Mouse (Mus musculus) embryonic stem cell, embryonic (primary cell): ENCODE results near the gene Ulk3.

Experiments used
- CTCF ChIA-PET, 4 experiments: fragments of 300-600 bp in 2 of 4; fragments of 350-600 bp in 2 of 4; sonication (Branson Sonifier 250); formaldehyde crosslinking; loops; one replicate each; lab custom pipeline; 2022; ENCODE audit warnings: inconsistent platforms in 2 of 4; lab: Charles Lee
- POLR2A ChIA-PET, 4 experiments: fragments of 300-600 bp in 2 of 4; fragments of 350-600 bp in 2 of 4; sonication (Branson Sonifier 250); formaldehyde crosslinking; loops; one replicate each; lab custom pipeline; 2022; ENCODE audit warnings: antibody characterized with exemption in 4 of 4, inconsistent platforms in 1 of 4; lab: Charles Lee

Gene Ulk3

DNA sequence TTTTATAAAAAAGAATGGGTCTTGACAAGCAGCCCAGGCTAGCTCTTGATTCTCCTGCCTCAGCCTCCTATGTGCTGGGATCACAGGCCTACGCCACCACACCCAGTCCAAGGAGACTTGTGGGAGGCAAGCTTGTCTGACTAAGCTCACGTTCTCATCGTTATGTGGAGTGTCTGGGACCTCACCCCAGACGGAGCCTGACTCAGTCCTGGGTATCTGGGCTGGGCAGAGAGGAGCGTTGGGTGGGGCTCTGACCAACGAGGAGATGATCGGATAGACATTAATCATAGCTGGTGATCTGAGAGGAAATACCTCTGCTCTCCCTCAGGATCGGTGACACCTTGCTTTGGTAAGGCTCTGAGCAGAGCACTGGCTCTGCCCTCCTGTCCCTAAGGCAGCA lies 29.6 kb downstream of the Ulk3 start:
- ChIA-PET POLR2A (interaction anchor here in 2 of 4 experiments (0.6 to 1.5 kb wide), 5 partner anchors 13 to 77 kb away, joined by 3 read pairs; partner anchors contain the start of gene Cplx3 (in 1 of the 2)), CTCF (interaction anchor here (0.6 to 2.4 kb wide), 7 partner anchors 10 to 984 kb away, joined by 3 to 15 read pairs (median 6); no protein-coding TSS in a partner anchor)

DNA sequence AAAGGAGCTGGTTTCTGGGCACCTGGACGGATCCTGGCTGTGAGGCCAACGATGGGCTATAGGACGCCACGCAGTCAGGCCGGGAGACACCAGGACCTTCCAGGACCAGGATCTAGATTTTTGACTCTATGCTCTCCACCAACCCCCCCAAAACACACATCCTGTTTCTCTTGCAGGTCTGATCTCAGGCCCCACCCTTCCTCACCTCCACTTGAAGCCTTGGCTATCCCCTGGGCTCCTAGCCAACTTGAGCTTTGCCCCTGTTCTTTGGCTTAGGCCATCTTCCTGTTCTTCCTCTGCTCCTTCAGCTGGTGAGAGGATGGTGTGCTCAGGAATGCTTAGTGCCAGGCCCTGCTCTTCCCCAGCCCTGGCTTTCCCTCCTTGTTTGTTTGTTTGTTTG lies 31.4 kb downstream of the Ulk3 start, which contains the start of gene Lman1l:
Lman1l (minus strand) TSS at position 101 of the 400 bp plus-strand sequence.
- ChIA-PET CTCF (interaction anchor here (0.5 to 2.1 kb wide), 6 partner anchors 8 to 1409 kb away, joined by 3 to 12 read pairs (median 8); no protein-coding TSS in a partner anchor), POLR2A (interaction anchor here in 3 of 4 experiments (0.6 to 1.7 kb wide), 4 partner anchors 9 to 161 kb away, joined by 3 to 7 read pairs (median 5); partner anchors contain the start of gene Rpp25 (in 1 of the 3))

DNA sequence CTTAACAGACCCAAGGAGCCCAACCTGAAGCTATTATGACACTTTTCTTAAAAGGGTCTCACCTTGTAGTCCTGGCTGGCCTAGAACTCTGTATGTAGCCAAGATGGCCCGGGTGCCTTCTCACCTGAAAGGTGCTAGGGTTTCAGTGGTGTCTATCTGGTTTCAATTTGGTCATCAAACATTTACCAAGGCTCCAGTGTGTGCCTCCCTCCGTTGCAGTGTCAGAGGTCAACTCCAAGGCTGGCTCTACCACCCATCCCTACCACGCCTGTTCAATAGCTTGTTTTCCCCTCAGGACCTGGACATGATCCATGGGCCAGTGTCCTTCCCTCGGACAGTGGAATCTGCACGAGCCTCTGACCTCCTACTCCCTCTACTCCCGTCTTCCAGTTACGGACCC lies 35.0 kb downstream of the Ulk3 start:
- POLR2A ChIA-PET, result interaction anchor here in 1 of 4 experiments (1.0 to 1.3 kb wide), 2 partner anchors 29 to 31 kb away, joined by 3 read pairs; partner anchors contain the start of gene Csk
- CTCF ChIA-PET, result interaction anchor here in 2 of 4 experiments (1.3 to 1.5 kb wide), 2 partner anchors 9 to 139 kb away, joined by 3 to 4 read pairs; no protein-coding TSS in a partner anchor

DNA sequence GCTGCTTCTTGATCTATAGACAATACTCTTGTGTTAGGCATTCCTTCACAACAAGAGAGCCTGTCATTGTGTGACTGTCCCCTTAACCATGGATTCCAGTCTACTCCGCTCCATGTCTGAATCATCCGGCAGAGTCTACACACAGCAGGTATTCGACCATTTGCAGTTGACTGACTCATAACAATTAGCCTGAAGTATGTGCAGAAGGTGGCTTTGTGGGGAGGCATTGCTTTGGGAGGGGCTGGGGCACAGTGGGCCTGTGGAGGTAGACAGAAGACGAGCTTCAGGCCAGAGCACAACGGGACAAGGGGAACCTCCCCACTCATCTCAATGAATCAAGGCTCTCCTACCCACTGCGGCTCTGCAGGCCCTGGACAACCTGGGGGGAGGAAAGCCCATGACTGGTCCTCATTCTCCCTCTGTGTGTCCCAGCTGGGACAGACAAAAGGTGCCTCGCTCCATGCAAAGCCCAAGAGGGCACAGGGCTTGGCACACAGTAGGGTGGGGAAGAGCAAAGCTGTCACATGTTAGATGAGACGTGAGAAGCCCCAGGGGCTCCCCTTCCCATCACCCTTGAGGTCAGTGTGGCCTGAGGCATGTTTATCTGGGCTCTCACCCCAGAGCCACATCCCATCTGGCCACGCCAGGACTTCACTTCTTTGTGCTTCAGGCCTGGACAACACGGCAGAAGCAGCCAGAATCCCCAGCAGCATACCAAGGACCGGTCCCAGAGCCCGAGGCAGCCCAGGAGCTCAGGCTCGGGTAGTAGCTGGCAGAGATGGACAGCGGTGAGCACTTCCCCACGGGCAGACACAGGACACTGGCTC lies 36.6 kb downstream of the Ulk3 start:
- CTCF ChIA-PET, result interaction anchor here in 3 of 4 experiments (0.5 to 1.5 kb wide), 3 partner anchors 12 to 366 kb away, joined by 3 to 6 read pairs (median 5); no protein-coding TSS in a partner anchor
- POLR2A ChIA-PET, result interaction anchor here in 3 of 4 experiments (0.5 to 2.0 kb wide), 7 partner anchors 20 to 167 kb away, joined by 3 to 5 read pairs (median 3); partner anchors contain the start of genes Cox5a (in 1 of the 3) and Csk (in 1 of the 3)

DNA sequence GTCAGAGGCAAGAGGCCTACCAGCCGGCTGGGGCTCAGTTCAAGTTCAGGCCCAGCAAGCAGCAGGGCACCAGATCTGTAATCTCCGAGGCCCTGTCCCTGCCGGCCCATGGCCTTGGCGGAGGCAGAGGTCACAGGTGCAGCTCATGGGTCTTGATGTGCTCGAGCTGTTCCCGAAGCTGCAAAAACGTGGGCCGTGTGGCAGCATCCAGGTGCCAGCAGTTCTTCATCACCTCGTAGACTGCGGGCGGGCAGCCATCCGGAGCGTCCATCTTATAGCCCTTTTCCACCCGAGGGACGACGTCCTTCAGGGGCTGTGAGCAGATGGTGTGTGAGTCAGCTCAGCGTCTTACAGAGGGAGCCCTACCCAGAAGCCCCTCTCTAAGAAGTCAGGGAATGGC lies 37.9 kb downstream of the Ulk3 start:
- POLR2A ChIA-PET, result interaction anchor here in 1 of 4 experiments (0.5 to 2.0 kb wide), 2 partner anchors 26 to 43 kb away, joined by 5 read pairs; partner anchors contain the start of gene Csk
- CTCF ChIA-PET, result interaction anchor here in 1 of 4 experiments (3.5 kb wide), 1 partner anchor 27 kb away, joined by 38 read pairs; the partner anchor contains the start of gene Csk

DNA sequence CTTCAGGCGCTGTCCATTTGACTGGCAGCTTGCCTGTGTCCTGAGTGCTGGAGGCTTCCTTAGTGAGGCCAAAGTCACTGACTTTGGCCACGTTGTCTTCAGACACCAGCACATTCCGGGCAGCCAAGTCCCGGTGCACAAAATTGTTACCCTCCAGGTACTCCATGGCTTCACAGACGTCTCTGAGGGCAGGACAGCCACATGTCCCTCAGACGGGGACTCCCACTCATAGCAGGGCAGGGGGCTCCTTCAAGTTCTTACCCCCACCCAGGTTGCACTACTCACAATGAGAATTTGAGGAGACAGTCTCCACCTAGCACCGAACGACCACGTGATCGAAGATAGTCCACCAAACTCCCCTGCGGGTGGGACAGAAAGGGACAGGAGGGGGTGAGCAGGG lies 38.6 kb downstream of the Ulk3 start:
- POLR2A ChIA-PET, result no interaction called here
- CTCF ChIA-PET, result interaction anchor here in 2 of 4 experiments (1.1 to 3.5 kb wide), 3 partner anchors 10 to 61 kb away, joined by 3 to 38 read pairs (median 11); partner anchors contain the start of gene Csk (in 1 of the 2)

DNA sequence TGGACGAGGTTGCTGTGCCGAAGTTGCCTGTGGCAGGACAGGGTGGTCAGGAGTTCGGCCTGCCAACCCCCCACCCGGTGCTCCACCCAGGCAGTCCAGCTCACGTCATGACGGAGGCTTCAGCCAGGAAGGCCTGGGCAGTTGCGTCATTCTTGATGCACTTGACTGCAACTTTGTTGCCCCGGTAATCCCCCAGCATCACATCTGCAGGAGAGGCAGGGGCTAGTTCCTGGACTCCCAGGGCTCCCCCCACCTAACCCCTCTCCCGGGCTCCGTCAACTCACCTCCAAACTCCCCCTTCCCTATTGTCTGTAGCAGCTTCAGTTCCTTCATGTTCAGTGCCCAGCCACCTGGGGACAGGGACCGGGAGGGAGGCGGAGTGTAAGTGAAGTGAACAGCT lies 39.5 kb downstream of the Ulk3 start:
- POLR2A ChIA-PET, result interaction anchor here (0.6 to 1.5 kb wide), 8 partner anchors 8 to 218 kb away, joined by 3 to 12 read pairs (median 4); partner anchors contain the start of genes Cox5a (in 1 of the 4), Csk (in 1 of the 4), Lman1l (in 1 of the 4) and Mpi (in 1 of the 4)
- CTCF ChIA-PET, result interaction anchor here (0.6 to 3.5 kb wide), 39 partner anchors 8 to 332 kb away, joined by 3 to 38 read pairs (median 6); partner anchors contain the start of genes Csk (in 3 of the 4), Lman1l (in 2 of the 4), Scamp5 (in 1 of the 4) and Ulk3 (in 1 of the 4)

DNA sequence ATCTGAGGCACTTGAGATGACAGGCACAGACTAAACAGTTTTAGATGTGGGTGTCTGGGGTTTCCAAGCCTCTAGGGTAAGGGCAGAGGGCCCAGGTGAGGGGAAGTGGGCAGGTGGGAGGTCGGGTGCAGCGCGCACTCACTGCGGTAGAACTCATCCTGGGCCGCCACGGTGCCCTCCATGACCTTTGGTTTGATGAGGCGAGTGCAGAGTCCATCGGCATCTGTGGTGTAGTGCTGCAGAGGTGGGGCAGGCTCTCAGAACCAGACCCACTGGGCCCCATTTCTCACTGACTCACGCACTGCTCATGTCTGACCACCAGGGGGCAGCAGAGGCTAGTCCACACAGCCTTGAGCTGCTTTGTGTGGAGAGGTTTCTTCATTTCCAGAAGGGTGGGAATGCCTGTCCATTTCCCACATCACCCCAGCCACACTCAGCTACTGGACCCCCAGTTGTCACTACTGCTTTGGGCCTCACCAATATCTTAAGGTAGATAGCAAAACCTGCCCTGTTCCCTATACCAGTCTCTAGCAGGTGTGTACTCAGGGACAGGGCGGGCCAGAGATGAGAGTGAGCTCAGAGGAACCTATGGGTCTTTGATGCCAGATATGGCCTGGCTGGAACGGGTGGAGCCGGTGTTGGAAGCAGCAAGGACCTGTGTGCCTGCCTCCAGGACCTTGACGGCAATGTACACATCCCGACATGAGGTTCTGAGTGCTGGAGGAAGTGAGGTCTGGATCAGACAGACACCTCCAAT lies 40.0 kb downstream of the Ulk3 start:
- CTCF ChIA-PET, result interaction anchor here (0.5 to 3.5 kb wide), 88 partner anchors 8 to 539 kb away, joined by 3 to 38 read pairs (median 4); partner anchors contain the start of genes Csk (in 4 of the 4), Cplx3 (in 3 of the 4), Lman1l (in 3 of the 4) and Scamp5 (in 2 of the 4)
- POLR2A ChIA-PET, result interaction anchor here (0.6 to 1.5 kb wide), 11 partner anchors 9 to 218 kb away, joined by 3 to 12 read pairs (median 3); partner anchors contain the start of genes Cox5a (in 1 of the 4), Csk (in 1 of the 4), Lman1l (in 1 of the 4) and Mpi (in 1 of the 4)

DNA sequence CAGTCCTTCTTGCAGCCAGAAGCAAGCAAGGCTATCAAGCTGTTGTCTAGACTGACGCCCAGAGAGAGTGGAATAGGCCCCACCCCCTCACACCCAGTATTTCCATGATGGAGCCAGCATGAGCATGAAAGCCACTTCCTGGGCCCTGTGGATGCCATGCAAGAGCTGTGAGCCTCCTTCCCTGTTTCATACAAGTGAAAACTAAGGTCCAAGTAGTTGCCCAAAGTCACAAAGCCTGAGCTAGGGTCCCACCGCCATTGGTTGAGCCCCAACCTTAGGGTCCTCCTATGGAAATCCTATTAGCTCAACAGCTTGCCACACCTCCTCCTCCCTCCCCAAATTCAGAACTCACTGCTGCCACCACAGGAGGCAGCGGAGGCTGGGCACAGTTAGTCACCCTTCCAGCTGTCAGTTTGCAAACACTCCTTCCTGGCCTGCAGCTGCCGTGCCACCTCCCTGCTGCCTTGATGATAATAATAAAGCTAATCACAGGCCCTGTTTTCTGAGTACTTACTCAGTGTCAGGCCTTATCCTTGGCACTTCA lies 44.3 kb downstream of the Ulk3 start:
- ChIA-PET POLR2A (interaction anchor here in 2 of 4 experiments (0.7 to 1.7 kb wide), 7 partner anchors 10 to 113 kb away, joined by 3 to 6 read pairs (median 3); partner anchors contain the start of genes Cox5a (in 1 of the 2) and Edc3 (in 1 of the 2)), CTCF (interaction anchor here (0.5 to 1.6 kb wide), 10 partner anchors 9 to 112 kb away, joined by 3 to 7 read pairs (median 3); partner anchors contain the start of genes Csk (in 3 of the 4) and Cox5a (in 1 of the 4))

DNA sequence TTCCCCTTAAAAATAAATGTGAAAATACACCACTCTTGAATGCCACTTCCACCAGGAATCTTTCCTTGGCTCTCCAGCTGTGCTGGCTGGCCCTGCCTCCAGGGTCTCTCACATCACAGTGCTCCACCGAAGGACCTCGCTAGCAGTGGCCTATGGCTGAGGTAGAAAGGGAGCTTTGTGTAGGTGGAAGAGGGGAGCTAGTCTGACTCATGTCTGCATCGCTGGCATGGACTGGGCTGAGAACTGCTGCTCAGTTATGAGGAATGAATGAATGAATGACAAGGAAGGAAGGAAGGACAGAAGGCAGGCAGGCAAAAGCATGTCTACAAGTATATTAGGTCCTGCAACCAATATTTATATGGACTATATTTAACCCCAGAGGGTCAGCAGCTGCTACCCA lies 48.0 kb downstream of the Ulk3 start:
- POLR2A ChIA-PET, result interaction anchor here in 3 of 4 experiments (0.6 to 1.8 kb wide), 4 partner anchors 16 to 19 kb away, joined by 3 to 6 read pairs (median 3); partner anchors contain the start of gene Csk (in 3 of the 3)
- CTCF ChIA-PET, result interaction anchor here in 3 of 4 experiments (0.5 to 2.6 kb wide), 6 partner anchors 7 to 426 kb away, joined by 3 to 12 read pairs (median 4); no protein-coding TSS in a partner anchor

DNA sequence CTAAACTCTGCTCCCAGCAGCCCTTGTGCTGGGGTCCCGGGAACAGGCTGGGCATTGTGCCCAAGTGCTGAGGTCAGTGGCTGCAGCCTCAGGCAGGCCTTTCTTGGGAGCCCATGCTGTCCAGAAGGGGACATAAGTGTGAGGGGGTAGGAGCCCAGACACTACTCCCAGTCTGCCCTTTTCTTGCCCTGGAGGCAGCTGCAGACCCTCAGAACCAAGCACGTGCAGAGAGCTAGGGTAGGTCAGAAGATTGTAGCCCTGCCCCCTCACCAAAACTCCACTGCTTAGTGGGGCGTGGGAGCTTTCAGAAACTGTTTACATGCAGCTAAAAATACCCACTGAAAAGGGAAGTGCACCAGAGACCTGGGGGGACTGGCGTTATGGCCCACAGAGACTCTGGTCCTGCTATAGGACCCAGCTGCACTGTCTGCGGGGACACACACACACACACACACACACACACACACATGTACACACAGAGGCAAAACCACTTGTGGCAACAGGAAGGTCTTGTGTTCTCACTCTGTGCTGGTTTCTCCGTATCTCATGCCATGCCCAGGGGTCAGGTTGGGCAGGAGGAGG lies 48.6 kb downstream of the Ulk3 start:
- ChIA-PET CTCF (interaction anchor here (0.6 to 2.6 kb wide), 8 partner anchors 8 to 135 kb away, joined by 3 to 12 read pairs (median 4); partner anchors contain the start of gene Cyp1a2 (in 1 of the 4)), POLR2A (interaction anchor here in 3 of 4 experiments (0.6 to 1.8 kb wide), 5 partner anchors 11 to 19 kb away, joined by 3 to 6 read pairs (median 3); partner anchors contain the start of gene Csk (in 3 of the 3))

DNA sequence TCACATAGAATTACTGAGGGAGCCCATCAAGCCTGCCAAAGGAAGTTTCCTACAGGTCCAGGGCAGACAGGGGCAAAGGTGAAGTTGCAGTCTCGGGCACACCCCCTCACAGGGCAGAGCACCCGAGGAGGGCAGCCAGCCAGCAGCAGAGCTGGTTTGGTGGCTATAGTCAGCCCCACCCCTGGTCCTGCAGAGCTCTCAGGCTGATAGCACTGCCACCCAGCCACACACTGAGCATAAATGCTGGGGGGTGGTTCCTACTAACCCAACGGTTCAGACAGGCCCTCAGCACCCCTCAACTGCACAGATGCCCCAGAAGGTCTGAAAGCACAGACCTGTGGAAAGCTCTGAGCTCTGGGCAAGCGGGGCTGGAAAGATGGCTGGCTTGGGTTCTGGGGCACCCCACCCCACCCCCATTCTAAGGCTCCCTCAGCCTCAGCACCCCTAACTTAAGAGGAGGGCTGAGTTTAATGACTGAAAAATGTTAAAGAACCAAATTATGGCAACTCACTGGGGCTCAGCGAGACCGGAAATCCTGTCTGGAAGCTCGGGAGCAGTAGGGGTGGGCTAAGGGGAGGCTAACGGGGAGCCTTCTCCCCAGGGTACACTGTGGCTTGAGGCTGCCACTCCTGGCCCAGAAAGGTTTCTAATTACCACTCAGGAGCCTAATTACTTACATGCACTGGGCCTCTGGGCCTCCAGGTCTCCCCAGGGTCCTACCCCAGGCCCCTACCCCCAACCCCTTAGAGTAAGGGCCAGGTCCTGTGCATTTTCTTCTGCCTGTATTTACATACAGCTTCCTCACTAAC lies 49.6 kb downstream of the Ulk3 start:
- ChIA-PET POLR2A (interaction anchor here in 2 of 4 experiments (0.6 to 1.0 kb wide), 5 partner anchors 9 to 107 kb away, joined by 3 to 4 read pairs (median 3); partner anchors contain the start of gene Scamp2 (in 1 of the 2)), CTCF (interaction anchor here (0.6 to 3.1 kb wide), 7 partner anchors 9 to 136 kb away, joined by 3 to 12 read pairs (median 7); no protein-coding TSS in a partner anchor)

DNA sequence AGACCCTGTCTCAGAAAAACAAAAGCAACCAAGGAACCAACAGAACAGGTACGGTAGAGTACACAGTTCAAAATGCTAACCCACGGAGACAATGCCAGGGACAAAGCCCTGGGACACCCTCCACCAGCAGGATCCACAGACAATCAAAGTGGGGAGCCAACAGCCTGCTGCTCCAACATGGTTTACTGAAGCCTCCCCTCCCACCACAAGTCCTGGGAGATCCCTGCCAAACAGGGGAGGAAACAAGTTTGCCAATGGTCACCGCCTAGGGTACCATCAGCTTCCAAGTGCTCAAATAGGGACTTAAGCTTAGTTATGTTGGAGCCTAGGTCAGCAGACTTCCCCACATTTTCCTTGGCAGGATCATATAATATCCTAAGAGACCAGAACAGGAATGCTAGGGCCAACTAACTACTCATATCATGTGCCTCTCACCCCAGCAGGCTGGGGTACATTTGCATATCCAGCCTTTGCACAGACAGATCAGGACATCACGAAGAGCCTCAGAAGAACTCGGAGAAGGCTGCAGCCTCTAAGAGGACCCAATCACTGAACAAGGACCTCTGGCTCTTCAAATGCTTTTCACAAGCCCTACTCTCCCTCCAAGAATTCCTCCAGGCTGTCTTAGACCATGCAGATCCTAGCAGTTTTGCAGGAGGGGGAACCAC lies 50.5 kb downstream of the Ulk3 start:
- POLR2A ChIA-PET, result interaction anchor here in 3 of 4 experiments (0.6 to 2.7 kb wide), 11 partner anchors 14 to 136 kb away, joined by 3 to 8 read pairs (median 4); partner anchors contain the start of genes Csk (in 2 of the 3), Cox5a (in 1 of the 3), Rpp25 (in 1 of the 3) and Scamp2 (in 1 of the 3)
- CTCF ChIA-PET, result interaction anchor here (0.6 to 3.4 kb wide), 12 partner anchors 10 to 399 kb away, joined by 3 to 16 read pairs (median 4); partner anchors contain the start of gene Csk (in 1 of the 4)

DNA sequence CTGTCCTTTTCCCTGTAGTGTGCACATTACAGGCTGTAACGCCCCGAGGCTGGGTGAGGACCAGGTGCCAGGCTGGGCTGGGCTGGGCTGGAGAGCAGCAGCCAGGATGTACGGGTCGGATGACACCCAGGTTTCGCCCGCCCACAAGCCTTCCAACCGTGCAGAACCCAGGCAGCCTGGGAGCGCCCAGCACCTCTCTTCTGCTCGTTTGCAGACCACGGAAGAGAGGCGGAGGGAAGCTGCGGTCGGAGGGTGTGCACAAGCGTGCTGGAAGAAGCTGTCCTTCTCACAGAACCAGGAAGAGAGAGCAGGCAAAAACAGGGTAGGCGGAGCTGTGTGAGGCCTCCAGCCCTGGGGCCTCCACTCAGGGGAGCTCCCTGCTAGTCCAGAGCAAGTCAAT lies 51.1 kb downstream of the Ulk3 start:
- POLR2A ChIA-PET, result interaction anchor here in 3 of 4 experiments (0.7 to 2.7 kb wide), 10 partner anchors 10 to 137 kb away, joined by 3 to 8 read pairs (median 3); partner anchors contain the start of genes Csk (in 2 of the 3), Cox5a (in 1 of the 3) and Rpp25 (in 1 of the 3)
- CTCF ChIA-PET, result interaction anchor here (0.6 to 3.4 kb wide), 11 partner anchors 10 to 398 kb away, joined by 3 to 16 read pairs (median 4); partner anchors contain the start of gene Csk (in 1 of the 4)
